Mouse (Mus musculus) inflammation-experienced regulatory T-cells, adult 6 months (primary cell): ENCODE data around the gene Sh3bp4. TPM values are rescaled to one million over a fixed set of nuclear protein-coding genes. Genes with fewer than 3 reads are reported as not detected.

Experiments used
- ATAC-seq: one replicate; pipeline ENCODE4 v1.8.0; 2017
- polyA plus RNA-seq, 3 experiments: library from polyadenylated mRNA; unstranded; fragments of 100-300 nt; shearing (Covaris generic); gene quantifications; one replicate each; pipeline ENCODE4 v1.2.1; 2017

Sh3bp4 gene
- polyA plus RNA-seq, 3 experiments from 2014 or later, result 0.11 to 0.17 TPM; not detected in 1

- ATAC-seq, result no peak
Measured at GRCm38 (mm10) chr1:89188091-89188490, 117.9 kb downstream of the Sh3bp4 start.

DNA sequence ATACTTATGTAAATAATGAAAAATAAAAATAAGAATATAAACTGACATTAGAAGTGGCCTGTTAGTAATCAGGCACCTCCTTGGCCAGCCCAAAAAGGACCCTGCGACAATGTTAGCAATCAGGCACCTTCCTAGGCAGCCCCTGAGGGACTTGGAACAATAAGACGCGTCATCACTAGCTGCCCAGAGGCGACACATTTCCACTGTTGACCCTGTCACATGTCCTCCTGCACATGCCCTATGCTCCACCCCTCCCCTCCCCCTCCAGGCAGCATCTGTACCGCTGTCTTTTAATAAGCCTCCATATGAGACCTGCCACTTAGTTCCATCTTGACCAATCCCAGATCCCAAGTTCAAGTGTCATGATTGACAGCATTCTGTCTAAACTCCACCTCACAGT is 119.0 kb downstream of the Sh3bp4 start:
- no peak for ATAC-seq

DNA sequence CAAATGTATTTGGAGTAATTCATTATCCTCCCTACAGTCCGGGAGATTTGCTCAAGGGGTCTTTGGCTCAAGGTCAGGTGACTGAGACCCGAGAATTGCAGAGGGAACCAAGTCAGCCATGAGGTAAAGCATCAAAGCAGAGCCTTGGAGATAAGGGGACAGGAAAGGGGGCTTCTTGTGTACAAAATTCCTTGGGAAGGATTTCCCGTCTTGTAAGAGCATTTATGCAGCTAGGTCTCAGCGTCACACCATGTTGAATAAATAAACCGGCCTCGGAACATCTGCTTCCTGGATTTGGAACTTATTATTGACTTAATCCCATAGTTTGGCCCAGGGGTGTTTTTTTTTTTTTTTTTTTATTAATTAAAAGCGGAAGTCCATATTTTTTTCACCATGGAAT is 120.4 kb downstream of the Sh3bp4 start:
- ATAC-seq, result no peak

GRCm38 (mm10) chr1:89191127-89191740 is 121.0 kb downstream of the Sh3bp4 start:
- ATAC-seq, result no peak

- ATAC-seq, result no peak
Measured at GRCm38 (mm10) chr1:89192536-89193220, 122.5 kb downstream of the Sh3bp4 start.

DNA sequence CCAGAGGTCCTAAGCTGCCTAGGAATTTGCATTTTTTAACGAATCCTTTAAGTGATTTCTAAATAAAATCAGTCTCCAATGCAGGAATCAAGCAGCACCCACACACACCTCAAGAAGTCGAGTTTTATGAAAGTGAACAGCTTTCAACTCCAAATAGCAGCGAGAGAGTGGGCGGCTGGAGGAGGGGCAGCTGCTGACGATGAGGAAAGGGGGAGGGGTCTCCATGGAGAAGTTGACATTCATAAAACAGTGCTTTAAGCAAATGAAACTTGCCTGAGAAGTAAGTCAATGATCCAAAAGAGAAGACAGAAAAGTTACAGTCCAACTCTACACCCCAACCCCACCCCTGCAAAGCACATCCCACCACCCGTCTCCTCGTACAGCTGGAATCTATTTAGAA is 123.4 kb downstream of the Sh3bp4 start:
- no peak for ATAC-seq

DNA sequence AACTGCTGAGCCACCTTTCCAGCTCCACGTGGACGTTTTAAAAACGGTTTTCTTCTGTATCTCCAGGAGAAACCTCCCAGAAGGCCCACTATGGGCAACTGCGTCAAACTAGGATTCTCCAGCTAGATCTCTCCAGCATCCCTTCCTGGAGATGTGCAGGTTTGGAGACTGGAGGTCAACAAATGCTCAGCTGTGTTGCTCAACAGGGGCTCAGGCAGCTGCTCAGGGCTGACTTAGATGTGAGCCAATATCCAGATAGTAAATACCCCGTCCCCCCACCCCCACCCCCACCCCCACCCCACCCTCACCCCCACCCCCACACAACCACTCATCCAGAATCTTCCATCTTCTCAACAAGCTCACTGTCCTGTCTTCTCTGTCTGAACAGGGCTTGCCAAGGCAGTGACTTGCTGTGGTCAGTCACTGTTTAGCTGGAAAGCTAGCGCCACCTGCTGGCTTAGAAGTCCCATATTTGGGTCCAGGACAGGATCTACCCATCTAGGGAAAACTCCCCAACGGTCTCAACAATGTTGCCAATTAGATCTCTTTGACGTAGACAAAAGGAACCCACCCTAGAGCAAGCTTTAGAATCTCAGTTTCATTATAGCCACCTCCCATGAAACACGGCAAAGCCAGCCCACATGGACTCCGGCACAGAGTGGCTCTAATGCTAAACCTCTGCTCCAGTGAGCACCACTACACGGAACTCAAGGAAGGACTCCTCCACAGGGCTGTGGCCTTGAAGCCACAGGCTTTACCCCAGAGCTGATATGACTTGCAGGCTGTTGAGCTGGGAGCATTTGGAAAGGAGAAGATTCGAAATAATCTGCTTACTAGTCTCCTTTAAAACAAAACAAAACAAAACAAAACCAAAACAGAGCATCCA is 125.9 kb downstream of the Sh3bp4 start:
- ATAC-seq, result no peak
